Mouse (Mus musculus): Measurements from ENCODE around the gene Ganc. TPM values are rescaled to one million over a fixed set of nuclear protein-coding genes. Genes with fewer than 3 reads are reported as not detected.
A peak's percentile ranks its signal among the peaks of the same experiment; 100 is the strongest.

The Ganc gene
- polyA plus RNA-seq, 1 experiment from 2014 or later, result 8.5 TPM

- WGBS, result 67% methylated on average over 3 of the region's 3 CpGs
- Histone ChIP-seq H3K36me3 (ENCODE audit: insufficient read depth) (peaks cover 65% of the 10 kb centered on the region), H3K27ac (ENCODE audit: low read depth) (no peak overlapping the region), H3K4me2 (no peak overlapping the region), H3K9me3 (ENCODE audit: low read depth, low read length) (no peaks in the 10 kb centered on the region), H3K4me1 (ENCODE audit: insufficient read depth) (no peaks in the 10 kb centered on the region), H3K27me3 (ENCODE audit: insufficient read depth, low read length) (no peaks in the 10 kb centered on the region), H3K4me3 (ENCODE audit: low read depth, low read length) (no peak overlapping the region), H3K9ac (no peak overlapping the region)
- TF ChIP-seq CTCF (IDR thresholded peaks at IDR 0.05; ENCODE audit: low read depth), result no peak
- DNase-seq (no peak), ATAC-seq (ENCODE audit: insufficient read depth) (no peak)
Measured at GRCm38 (mm10) chr2:120389376-120389775, 14.3 kb upstream of the Ganc start.

- H3K4me1 ChIP-seq (ENCODE audit: insufficient read depth), result no peaks in the 10 kb centered on the region
- no peaks in the 10 kb centered on the region for H3K27me3 ChIP-seq (ENCODE audit: insufficient read depth, low read length)
- 84% methylated on average over 1 of the region's 1 CpGs for WGBS
- H3K9ac ChIP-seq, result no peak overlapping the region
- H3K9me3 ChIP-seq (ENCODE audit: low read depth, low read length), result no peaks in the 10 kb centered on the region
- DNase-seq (no peak), ATAC-seq (ENCODE audit: insufficient read depth) (no peak)
- no peak overlapping the region for H3K27ac ChIP-seq (ENCODE audit: low read depth)
- H3K36me3 ChIP-seq (ENCODE audit: insufficient read depth), result peaks cover 66% of the 10 kb centered on the region
- H3K4me2 ChIP-seq, result no peak overlapping the region
- H3K4me3 ChIP-seq (ENCODE audit: low read depth, low read length), result no peak overlapping the region
- TF ChIP-seq CTCF (IDR thresholded peaks at IDR 0.05; ENCODE audit: low read depth), result no peak
Measured at GRCm38 (mm10) chr2:120390934-120391333, 12.8 kb upstream of the Ganc start.

- peaks cover 74% of the 10 kb centered on the region for H3K36me3 ChIP-seq (ENCODE audit: insufficient read depth)
Measured at GRCm38 (mm10) chr2:120392406-120392805, 11.3 kb upstream of the Ganc start.

GRCm38 (mm10) chr2:120397951-120398350, 5.7 kb upstream of the Ganc start:
- no peak for TF ChIP-seq CTCF (IDR thresholded peaks at IDR 0.05; ENCODE audit: low read depth)
- Histone ChIP-seq H3K36me3 (ENCODE audit: insufficient read depth) (peaks cover 45% of the 10 kb centered on the region), H3K27ac (ENCODE audit: low read depth) (no peak overlapping the region), H3K27me3 (ENCODE audit: insufficient read depth, low read length) (no peaks in the 10 kb centered on the region), H3K4me3 (ENCODE audit: low read depth, low read length) (no peak overlapping the region), H3K4me1 (ENCODE audit: insufficient read depth) (peaks cover 6% of the 10 kb centered on the region; the same call in 1 of the 2 replicates), H3K4me2 (no peak overlapping the region), H3K9me3 (ENCODE audit: low read depth, low read length) (no peaks in the 10 kb centered on the region), H3K9ac (no peak overlapping the region)
- DNase-seq, result no peak
- 77% methylated on average over 1 of the region's 1 CpGs for WGBS
- ATAC-seq (ENCODE audit: insufficient read depth), result no peak

More at GRCm38 (mm10) chr2:120392406-120392805, 11.3 kb upstream of the Ganc start:
- H3K27me3 ChIP-seq (ENCODE audit: insufficient read depth, low read length), result no peaks in the 10 kb centered on the region
- DNase-seq (peak; percentile 9), ATAC-seq (ENCODE audit: insufficient read depth) (no peak)
- H3K4me2 ChIP-seq, result no peak overlapping the region
- no peaks in the 10 kb centered on the region for H3K4me1 ChIP-seq (ENCODE audit: insufficient read depth)
- no peak for TF ChIP-seq CTCF (IDR thresholded peaks at IDR 0.05; ENCODE audit: low read depth)
- no peak overlapping the region for H3K4me3 ChIP-seq (ENCODE audit: low read depth, low read length)
- H3K9ac ChIP-seq, result no peak overlapping the region
- no peaks in the 10 kb centered on the region for H3K9me3 ChIP-seq (ENCODE audit: low read depth, low read length)
- no peak overlapping the region for H3K27ac ChIP-seq (ENCODE audit: low read depth)

- peaks cover 10% of the 10 kb centered on the region; the same call in 1 of the 2 replicates for H3K4me1 ChIP-seq (ENCODE audit: insufficient read depth)
- H3K9ac ChIP-seq, result peak overlapping the region; percentile 77; the same call in 1 of the 2 replicates
- peaks cover 10% of the 10 kb centered on the region for H3K36me3 ChIP-seq (ENCODE audit: insufficient read depth)
- H3K4me3 ChIP-seq (ENCODE audit: low read depth, low read length), result peak overlapping the region; percentile 84
- DNase-seq (peak; percentile 3), ATAC-seq (ENCODE audit: insufficient read depth) (no peak)
- no peaks in the 10 kb centered on the region for H3K27me3 ChIP-seq (ENCODE audit: insufficient read depth, low read length)
- no peak overlapping the region for H3K27ac ChIP-seq (ENCODE audit: low read depth)
- no peaks in the 10 kb centered on the region for H3K9me3 ChIP-seq (ENCODE audit: low read depth, low read length)
- TF ChIP-seq CTCF (IDR thresholded peaks at IDR 0.05; ENCODE audit: low read depth), result no peak
- peak overlapping the region; percentile 87 for H3K4me2 ChIP-seq
- WGBS, result 27% methylated on average over 3 of the region's 3 CpGs
Measured at GRCm38 (mm10) chr2:120402813-120403212, 883 bp upstream of the Ganc start.

GRCm38 (mm10) chr2:120403986-120404822, 508 bp downstream of the Ganc start, which contains the start of gene Tmem87a:
Gene Tmem87a, minus strand, starts transcription at chr2:120404113.
- peak within 1 kb of the TSS; percentile 98 for H3K27ac ChIP-seq (ENCODE audit: low read depth)
- no peak for TF ChIP-seq CTCF (IDR thresholded peaks at IDR 0.05; ENCODE audit: low read depth)
- H3K4me3 ChIP-seq (ENCODE audit: low read depth, low read length), result peak within 1 kb of the TSS; percentile 84
- no peaks in the 10 kb centered on the region for H3K27me3 ChIP-seq (ENCODE audit: insufficient read depth, low read length)
- peaks cover 10% of the 10 kb centered on the region; the same call in 1 of the 2 replicates for H3K4me1 ChIP-seq (ENCODE audit: insufficient read depth)
- H3K4me2 ChIP-seq, result peak within 1 kb of the TSS; percentile 87
- peak within 1 kb of the TSS; percentile 77 for H3K9ac ChIP-seq
- WGBS, result under 1% methylated on average over 34 of the region's 34 CpGs
- H3K9me3 ChIP-seq (ENCODE audit: low read depth, low read length), result peaks cover 3% of the 10 kb centered on the region; the same call in 1 of the 2 replicates
- ATAC-seq (ENCODE audit: insufficient read depth) (peak; percentile 99), DNase-seq (peak; percentile 98)
- 0 out of 2 replicates have a peak, but pooled peaks cover 4% of the 10 kb centered on the region for H3K36me3 ChIP-seq (ENCODE audit: insufficient read depth)
